Mouse (Mus musculus) limb, embryonic 15.5 days (tissue): ENCODE measurements around the gene Naa20. TPM values are rescaled to one million over a fixed set of nuclear protein-coding genes. Genes with fewer than 3 reads are reported as not detected.
"Not testable (repeated sequence)": the region's sequence is repeated elsewhere in the genome, so short reads cannot be mapped to it uniquely, and the experiment has no call there.

ENCODE experiments used
- ATAC-seq: fragments of 200-750 bp; cut with Nextera tagmentation; 2 replicates; pipeline ENCODE4 v1.8.0; 2017; ENCODE audit warnings: low read depth, moderate TSS enrichment; ENCODE audit not compliant: insufficient number of reproducible peaks, low FRiP score, low TSS enrichment
- H3K27ac ChIP-seq: fragments of 300-500 bp; sonication (generic); 2 replicates; pipeline ENCODE4 v1.5.1; 2015; ENCODE audit warnings: moderate library complexity, mild to moderate bottlenecking, inconsistent platforms
- H3K27me3 ChIP-seq: fragments of 300-500 bp; sonication (generic); 2 replicates; pipeline ENCODE4 v1.6.1; 2015; ENCODE audit warnings: inconsistent platforms
- H3K36me3 ChIP-seq: fragments of 300-500 bp; sonication (generic); 2 replicates; pipeline ENCODE4 v1.6.1; 2015; ENCODE audit warnings: inconsistent platforms
- H3K4me1 ChIP-seq: fragments of 300-500 bp; sonication (generic); 2 replicates; pipeline ENCODE4 v1.6.1; 2015; ENCODE audit warnings: inconsistent platforms
- H3K4me2 ChIP-seq: fragments of 300-500 bp; sonication (generic); 2 replicates; pipeline ENCODE4 v1.6.1; 2015; ENCODE audit warnings: mild to moderate bottlenecking, inconsistent platforms
- H3K4me3 ChIP-seq: fragments of 300-500 bp; sonication (generic); 2 replicates; pipeline ENCODE4 v1.5.1; 2015; ENCODE audit warnings: mild to moderate bottlenecking, inconsistent platforms
- H3K9ac ChIP-seq: fragments of 300-500 bp; sonication (generic); 2 replicates; pipeline ENCODE4 v1.6.1; 2015; ENCODE audit warnings: inconsistent platforms
- H3K9me3 ChIP-seq: fragments of 300-500 bp; sonication (generic); 2 replicates; pipeline ENCODE4 v1.6.1; 2016; ENCODE audit warnings: inconsistent platforms
- WGBS: fragments of 180-500 bp; shearing (Covaris S2); methylation state at CpG from one replicate; pipeline ENCODE4 v1.1.7; 2015; 5-methylcytosine and 5-hydroxymethylcytosine counted together
- polyA plus RNA-seq: library from polyadenylated mRNA; unstranded; fragments of >200 nt; fragmentation: Nextera tagmentation; extraction: Ambion mirVana; gene quantifications from 2 replicates; pipeline ENCODE4 v1.2.1, GENCODE M21; 2015

Gene Naa20
- polyA plus RNA-seq, 1 experiment from 2014 or later, result 163 TPM

- WGBS, result 42% methylated on average over 6 of the region's 6 CpGs
- ATAC-seq, result no peak
- Histone ChIP-seq H3K4me3 (no peak overlapping the region), H3K9ac (no peak overlapping the region), H3K27me3 (no peaks in the 10 kb centered on the region), H3K27ac (peak overlapping the region; percentile 92), H3K36me3 (peaks cover 29% of the 10 kb centered on the region), H3K9me3 (no peaks in the 10 kb centered on the region), H3K4me1 (peaks cover 38% of the 10 kb centered on the region), H3K4me2 (no peak overlapping the region)
Measured at GRCm38 (mm10) chr2:145888766-145889480, 13.0 kb upstream of the Naa20 start.

- Histone ChIP-seq H3K9me3 (no peaks in the 10 kb centered on the region), H3K27me3 (no peaks in the 10 kb centered on the region), H3K4me2 (no peak overlapping the region), H3K4me1 (peaks cover 23% of the 10 kb centered on the region), H3K36me3 (peaks cover 18% of the 10 kb centered on the region), H3K27ac (peak overlapping the region; percentile 48; the same call in 1 of the 2 replicates), H3K4me3 (no peak overlapping the region), H3K9ac (no peak overlapping the region)
- no peak for ATAC-seq
- 69% methylated on average over 2 of the region's 2 CpGs for WGBS
Measured at GRCm38 (mm10) chr2:145890571-145890970, 11.3 kb upstream of the Naa20 start.

DNA sequence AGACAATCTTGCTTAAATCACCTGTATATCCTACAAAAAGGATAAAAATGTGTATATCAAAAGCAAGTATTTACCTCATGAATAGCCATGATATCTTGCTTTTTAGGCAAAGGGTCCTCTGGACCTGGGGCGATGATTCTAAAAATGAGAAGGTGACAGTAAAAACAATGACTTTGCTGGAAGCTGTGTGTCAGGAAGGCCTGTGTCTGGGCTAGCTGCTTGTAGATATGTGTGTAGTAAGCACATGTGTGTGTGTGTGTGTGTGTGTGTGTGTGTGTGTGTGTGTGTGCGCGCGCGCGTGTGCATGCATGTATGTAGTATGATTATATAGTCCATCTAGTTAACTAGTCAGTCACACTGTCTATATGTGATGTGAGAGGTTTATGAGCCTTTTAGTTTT is 8.1 kb upstream of the Naa20 start:
- no peak overlapping the region for H3K4me2 ChIP-seq
- H3K27me3 ChIP-seq, result no peaks in the 10 kb centered on the region
- no peak overlapping the region for H3K4me3 ChIP-seq
- H3K9me3 ChIP-seq, result no peaks in the 10 kb centered on the region
- no peak overlapping the region for H3K9ac ChIP-seq
- no peak overlapping the region for H3K27ac ChIP-seq
- 98% methylated on average over 6 of the region's 6 CpGs for WGBS
- H3K4me1 ChIP-seq, result peaks cover 8% of the 10 kb centered on the region
- H3K36me3 ChIP-seq, result no peaks in the 10 kb centered on the region
- ATAC-seq, result no peak

GRCm38 (mm10) chr2:145898106-145898505 is 3.8 kb upstream of the Naa20 start:
- Histone ChIP-seq H3K9me3 (no peaks in the 10 kb centered on the region), H3K4me3 (no peak overlapping the region), H3K36me3 (no peaks in the 10 kb centered on the region), H3K4me2 (no peak overlapping the region), H3K4me1 (no peaks in the 10 kb centered on the region), H3K27ac (no peak overlapping the region), H3K27me3 (no peaks in the 10 kb centered on the region), H3K9ac (no peak overlapping the region)
- ATAC-seq, result no peak
- 80% methylated on average over 9 of the region's 9 CpGs for WGBS

DNA sequence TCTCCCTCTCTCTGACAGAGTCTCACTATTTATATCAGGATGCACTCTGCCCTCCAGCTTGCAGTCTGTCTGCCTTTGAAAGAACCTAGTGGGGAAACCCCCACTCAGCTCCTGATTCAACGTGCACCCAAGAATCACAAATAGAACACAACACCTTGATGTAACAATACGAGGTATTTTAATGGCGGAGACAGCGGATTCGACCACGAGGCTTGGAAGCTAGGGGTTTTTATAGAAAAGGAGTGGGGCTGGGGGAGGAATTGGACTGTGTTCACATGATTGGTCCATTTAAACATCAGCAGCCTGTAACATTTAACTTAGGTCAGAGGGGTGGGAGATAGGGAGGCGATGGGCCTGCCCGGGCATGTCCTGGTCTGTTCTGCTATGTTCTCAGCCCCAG is 1.6 kb upstream of the Naa20 start:
- WGBS, result 64% methylated on average over 7 of the region's 8 CpGs
- H3K27me3 ChIP-seq, H3K4me2 ChIP-seq, H3K9ac ChIP-seq, H3K4me3 ChIP-seq, H3K9me3 ChIP-seq, H3K36me3 ChIP-seq, H3K27ac ChIP-seq, ATAC-seq: not testable (repeated sequence)
- H3K4me1 ChIP-seq, result peaks cover 14% of the 10 kb centered on the region

DNA sequence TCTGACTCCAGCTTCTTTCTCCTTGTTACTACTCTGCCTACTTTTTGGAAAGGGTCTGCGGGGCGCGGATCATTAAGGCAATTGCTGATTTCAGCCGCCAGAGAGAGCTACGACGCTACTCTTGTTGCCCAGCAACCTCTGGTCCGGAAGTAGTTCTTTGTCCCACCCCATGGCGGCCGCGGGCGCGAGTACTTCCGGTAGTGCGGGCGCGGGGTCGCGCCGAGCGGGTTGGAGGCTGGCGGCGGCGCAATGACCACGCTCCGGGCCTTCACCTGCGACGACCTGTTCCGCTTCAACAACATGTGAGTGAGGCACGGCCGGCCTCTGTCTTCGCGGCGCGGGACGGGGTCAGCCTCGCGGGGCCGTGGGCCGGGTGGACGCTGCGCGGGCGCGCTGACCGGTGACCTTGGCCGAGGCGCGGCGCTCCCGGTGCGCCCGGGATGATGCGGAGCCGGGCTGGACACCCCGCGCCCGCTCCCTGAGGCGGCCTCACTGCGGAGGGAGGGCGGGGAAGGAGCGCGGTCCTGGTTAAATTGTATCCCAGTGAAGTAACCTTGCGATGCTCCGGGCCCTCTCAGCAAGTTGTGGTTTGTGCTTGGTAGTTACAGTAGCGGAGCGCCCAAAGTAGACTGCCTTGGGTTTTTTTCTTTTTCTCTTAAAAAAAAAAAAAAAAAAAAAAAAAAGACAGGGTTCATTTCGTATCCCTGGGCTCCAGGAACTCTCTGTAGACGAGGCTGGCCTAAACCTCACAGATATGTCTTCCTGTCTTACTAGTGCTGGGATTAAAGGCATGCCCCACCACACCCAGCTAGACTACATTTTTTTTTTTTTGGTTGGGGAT is 1.4 kb downstream of the Naa20 start:
- Histone ChIP-seq H3K9ac (peak overlapping the region; percentile 87), H3K9me3 (no peaks in the 10 kb centered on the region), H3K4me1 (peaks cover 16% of the 10 kb centered on the region), H3K4me3 (peak overlapping the region; percentile 98), H3K27ac (peak overlapping the region; percentile 91), H3K36me3 (peaks cover 8% of the 10 kb centered on the region; the same call in 1 of the 2 replicates), H3K27me3 (no peaks in the 10 kb centered on the region), H3K4me2 (peak overlapping the region; percentile 53)
- ATAC-seq, result peak; percentile 90
- WGBS, result under 1% methylated on average over 68 of the region's 68 CpGs

DNA sequence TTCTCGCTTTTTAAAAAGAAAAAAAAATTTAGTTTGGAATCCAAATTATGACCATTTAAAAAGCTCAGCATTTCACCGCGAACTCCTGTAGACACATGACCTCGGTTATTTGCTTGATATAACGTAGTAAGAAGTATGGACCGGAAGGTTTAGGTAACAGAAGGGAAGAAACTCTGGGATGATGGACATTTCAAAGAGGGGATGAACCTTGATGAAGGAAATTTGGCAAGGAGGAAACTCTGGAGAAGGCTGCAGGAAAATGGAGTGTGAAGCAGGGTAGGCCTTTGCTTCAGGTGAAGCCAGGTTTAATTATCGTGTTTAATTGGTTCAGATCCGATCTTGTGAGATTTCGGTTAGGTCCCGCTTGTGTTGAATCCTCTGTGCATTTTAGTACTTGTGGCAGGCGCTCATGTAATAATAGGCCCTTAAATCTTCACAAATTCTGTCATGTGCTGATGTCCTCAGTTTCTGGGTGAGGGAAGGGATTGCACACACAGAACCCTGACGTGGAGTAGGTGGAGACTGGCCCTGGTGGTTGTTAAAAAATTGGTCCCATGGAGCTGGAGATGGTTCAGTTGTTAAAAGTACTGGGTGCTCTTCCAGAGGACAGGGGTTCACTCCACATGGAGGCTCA is 2.2 kb downstream of the Naa20 start:
- Histone ChIP-seq H3K4me1 (peaks cover 16% of the 10 kb centered on the region), H3K4me3 (peak overlapping the region; percentile 98), H3K27ac (peak overlapping the region; percentile 17; the same call in 1 of the 2 replicates), H3K27me3 (no peaks in the 10 kb centered on the region), H3K9me3 (no peaks in the 10 kb centered on the region), H3K9ac (peak overlapping the region; percentile 87; the same call in 1 of the 2 replicates), H3K36me3 (peaks cover 17% of the 10 kb centered on the region), H3K4me2 (peak overlapping the region; percentile 53)
- 23% methylated on average over 12 of the region's 12 CpGs for WGBS
- ATAC-seq, result no peak

DNA sequence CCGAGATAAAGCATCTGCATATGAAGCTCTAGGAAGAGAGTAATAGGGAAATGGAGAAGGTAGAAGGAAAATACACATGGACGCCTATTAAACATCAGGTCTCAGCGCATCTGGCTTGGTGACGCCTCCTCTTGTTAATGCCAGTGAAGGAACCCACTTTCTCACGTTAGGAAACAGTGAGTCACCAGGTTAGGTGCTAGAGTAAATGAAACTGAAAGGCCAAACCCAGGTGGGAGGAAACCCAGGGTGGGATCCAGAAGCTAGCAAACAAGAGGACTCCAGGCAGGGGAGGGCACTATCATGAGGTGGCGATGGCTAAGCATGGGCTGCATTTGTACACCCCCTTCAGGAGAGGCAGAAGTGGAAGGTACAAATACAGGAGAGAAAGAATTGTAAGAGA is 3.3 kb downstream of the Naa20 start:
- no peak overlapping the region for H3K27ac ChIP-seq
- peaks cover 23% of the 10 kb centered on the region for H3K36me3 ChIP-seq
- ATAC-seq, result no peak
- H3K9me3 ChIP-seq, result no peaks in the 10 kb centered on the region
- no peak overlapping the region for H3K4me3 ChIP-seq
- WGBS, result 74% methylated on average over 6 of the region's 6 CpGs
- H3K9ac ChIP-seq, result no peak overlapping the region
- H3K27me3 ChIP-seq, result no peaks in the 10 kb centered on the region
- H3K4me1 ChIP-seq, result peaks cover 16% of the 10 kb centered on the region
- no peak overlapping the region for H3K4me2 ChIP-seq

GRCm38 (mm10) chr2:145905884-145906283 is 4.0 kb downstream of the Naa20 start:
- WGBS, result 44% methylated on average over 4 of the region's 4 CpGs
- H3K9ac ChIP-seq, H3K4me2 ChIP-seq, H3K9me3 ChIP-seq, H3K27me3 ChIP-seq, H3K4me3 ChIP-seq, ATAC-seq, H3K27ac ChIP-seq: not testable (repeated sequence)
- peaks cover 28% of the 10 kb centered on the region for H3K36me3 ChIP-seq
- H3K4me1 ChIP-seq, result peaks cover 16% of the 10 kb centered on the region

DNA sequence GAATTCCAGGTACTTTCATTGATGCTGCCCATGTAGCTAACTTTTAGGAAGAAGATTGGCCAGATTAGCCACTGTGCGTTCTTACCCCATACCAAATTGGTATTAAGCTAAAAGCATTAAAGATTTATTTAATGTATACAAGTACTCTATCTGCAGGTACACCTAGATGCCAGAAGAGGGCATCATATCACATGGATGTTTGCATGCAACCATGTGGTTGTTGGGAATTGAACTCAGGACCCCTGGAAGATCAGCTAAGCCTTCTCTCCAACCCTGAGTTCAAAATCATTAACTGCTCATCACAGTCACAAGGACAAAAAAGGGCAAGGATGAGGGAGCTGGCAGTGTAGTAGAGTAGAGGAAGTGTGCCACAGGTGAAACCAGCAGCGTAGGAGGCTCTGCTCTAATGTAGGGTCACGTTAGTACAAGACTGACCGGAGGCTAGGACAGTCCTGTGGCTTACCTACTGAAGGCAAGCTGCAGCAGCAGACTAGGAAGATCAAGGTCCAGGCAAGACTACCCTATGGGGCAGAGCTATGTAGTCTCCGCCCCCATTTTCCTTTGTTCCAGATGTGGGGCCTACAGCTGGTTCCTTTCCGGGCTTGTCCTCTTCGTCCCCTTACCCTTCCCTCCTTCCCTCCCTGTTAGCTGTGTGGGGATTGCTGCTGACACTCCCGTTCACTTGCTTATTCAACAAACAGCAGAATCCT is 19.2 kb downstream of the Naa20 start:
- no peaks in the 10 kb centered on the region for H3K9me3 ChIP-seq
- 85% methylated on average over 8 of the region's 8 CpGs for WGBS
- no peak overlapping the region for H3K4me3 ChIP-seq
- no peak overlapping the region for H3K9ac ChIP-seq
- H3K36me3 ChIP-seq, result peaks cover 83% of the 10 kb centered on the region
- ATAC-seq, result no peak
- H3K27ac ChIP-seq, result no peak overlapping the region
- no peaks in the 10 kb centered on the region for H3K27me3 ChIP-seq
- H3K4me1 ChIP-seq, result no peaks in the 10 kb centered on the region
- no peak overlapping the region for H3K4me2 ChIP-seq

- peaks cover 9% of the 10 kb centered on the region for H3K4me1 ChIP-seq
- no peaks in the 10 kb centered on the region for H3K27me3 ChIP-seq
- under 1% methylated on average over 61 of the region's 61 CpGs for WGBS
- H3K9ac ChIP-seq, result peak within 1 kb of the TSS; percentile 60
- peak within 1 kb of the TSS; percentile 72 for H3K4me2 ChIP-seq
- peaks cover 24% of the 10 kb centered on the region for H3K36me3 ChIP-seq
- H3K27ac ChIP-seq, result no peak within 1 kb of the TSS
- H3K4me3 ChIP-seq, result peak within 1 kb of the TSS; percentile 87
- ATAC-seq, result peak; percentile 94
- H3K9me3 ChIP-seq, result no peaks in the 10 kb centered on the region
Measured at GRCm38 (mm10) chr2:145934339-145935231, 32.7 kb downstream of the Naa20 start, which contains the start of the genes Cfap61 and Crnkl1. Gene Cfap61, plus strand, starts transcription at chr2:145934784. Gene Crnkl1, minus strand, starts transcription at chr2:145935014.
